Mouse (Mus musculus): ENCODE results near the gene Rcn2.
"Not testable (repeated sequence)": the region's sequence is repeated elsewhere in the genome, so short reads cannot be mapped to it uniquely, and the experiment has no call there.

Rcn2 gene

GRCm38 (mm10) chr9:56041372-56042180 lies at the start of gene Rcn2:
Gene Rcn2 (plus strand): TSS chr9:56041845.
- peak; percentile 95 for DNase-seq (ENCODE audit: low read depth, low spot score)

- DNase-seq (ENCODE audit: low read depth, low spot score): not testable (repeated sequence)
Measured at GRCm38 (mm10) chr9:56004679-56005078, 37.0 kb upstream of the Rcn2 start.

GRCm38 (mm10) chr9:56010450-56010849 lies 31.2 kb upstream of the Rcn2 start, which contains the start of gene 4930563M21Rik:
Gene 4930563M21Rik (minus strand): TSS chr9:56010550.
- DNase-seq (ENCODE audit: low read depth, low spot score): no peak

GRCm38 (mm10) chr9:56024772-56025171 lies 16.9 kb upstream of the Rcn2 start:
- DNase-seq (ENCODE audit: low read depth, low spot score): no peak

- DNase-seq (ENCODE audit: low read depth, low spot score): no peak
Measured at GRCm38 (mm10) chr9:56027292-56027691, 14.4 kb upstream of the Rcn2 start.

GRCm38 (mm10) chr9:56032219-56032618 lies 9.4 kb upstream of the Rcn2 start:
- no peak for DNase-seq (ENCODE audit: low read depth, low spot score)

GRCm38 (mm10) chr9:56042181-56042621 lies 556 bp downstream of the Rcn2 start:
- DNase-seq (ENCODE audit: low read depth, low spot score): no peak

- no peak for DNase-seq (ENCODE audit: low read depth, low spot score)
Measured at GRCm38 (mm10) chr9:56053796-56054195, 12.2 kb downstream of the Rcn2 start.

GRCm38 (mm10) chr9:56056147-56056546 lies 14.5 kb downstream of the Rcn2 start:
- DNase-seq (ENCODE audit: low read depth, low spot score): no peak

- no peak for DNase-seq (ENCODE audit: low read depth, low spot score)
Measured at GRCm38 (mm10) chr9:56062336-56062735, 20.7 kb downstream of the Rcn2 start.

- DNase-seq (ENCODE audit: low read depth, low spot score): no peak
Measured at GRCm38 (mm10) chr9:56065011-56065410, 23.4 kb downstream of the Rcn2 start.

- no peak for DNase-seq (ENCODE audit: low read depth, low spot score)
Measured at GRCm38 (mm10) chr9:56067964-56068363, 26.3 kb downstream of the Rcn2 start.

- no peak for DNase-seq (ENCODE audit: low read depth, low spot score)
Measured at GRCm38 (mm10) chr9:56068630-56069029, 27.0 kb downstream of the Rcn2 start.

GRCm38 (mm10) chr9:56072861-56073260 lies 31.2 kb downstream of the Rcn2 start:
- no peak for DNase-seq (ENCODE audit: low read depth, low spot score)

- DNase-seq (ENCODE audit: low read depth, low spot score): no peak
Measured at GRCm38 (mm10) chr9:56074863-56075262, 33.2 kb downstream of the Rcn2 start.

GRCm38 (mm10) chr9:56075264-56075663 lies 33.6 kb downstream of the Rcn2 start:
- peak; percentile 86 for DNase-seq (ENCODE audit: low read depth, low spot score)

- peak; percentile 78 for DNase-seq (ENCODE audit: low read depth, low spot score)
Measured at GRCm38 (mm10) chr9:56075901-56076620, 34.4 kb downstream of the Rcn2 start.

- no peak for DNase-seq (ENCODE audit: low read depth, low spot score)
Measured at GRCm38 (mm10) chr9:56079587-56079986, 37.9 kb downstream of the Rcn2 start.

GRCm38 (mm10) chr9:56086524-56086923 lies 44.9 kb downstream of the Rcn2 start:
- no peak for DNase-seq (ENCODE audit: low read depth, low spot score)

- peak; percentile 83 for DNase-seq (ENCODE audit: low read depth, low spot score)
Measured at GRCm38 (mm10) chr9:56089778-56090520, 48.3 kb downstream of the Rcn2 start, which contains the start of gene Pstpip1. Gene Pstpip1 (plus strand): TSS chr9:56089962.

GRCm38 (mm10) chr9:56090546-56091225 lies 49.0 kb downstream of the Rcn2 start:
- DNase-seq (ENCODE audit: low read depth, low spot score): peak; percentile 49
